Mouse (Mus musculus) spleen, postnatal 36 days (tissue): ENCODE results near the gene Letmd1.

Experiments used
- DNase-seq, 2 experiments: peaks; one replicate each; pipeline ENCODE4 v3.0.0; 2022; ENCODE audit warnings: low spot score in 2 of 2, mixed read lengths in 1 of 2

The Letmd1 gene

GRCm38 (mm10) chr15:100468295-100469188, at the start of gene Letmd1:
Letmd1 (plus strand) TSS chr15:100469023.
- peak; percentile 86 to 89 for DNase-seq

GRCm38 (mm10) chr15:100419311-100419710, 49.5 kb upstream of the Letmd1 start:
- no peak for DNase-seq

- peak; percentile 24 to 48 for DNase-seq
Measured at GRCm38 (mm10) chr15:100419901-100420745, 48.7 kb upstream of the Letmd1 start.

- peak in 1 of 2 experiments; percentile 18 for DNase-seq
Measured at GRCm38 (mm10) chr15:100421059-100421757, 47.6 kb upstream of the Letmd1 start.

- DNase-seq, result peak in 1 of 2 experiments; percentile 6
Measured at GRCm38 (mm10) chr15:100421758-100422197, 47.0 kb upstream of the Letmd1 start, which contains the start of gene Gm5475. Gm5475 (plus strand) TSS chr15:100422147.

GRCm38 (mm10) chr15:100422476-100422875, 46.3 kb upstream of the Letmd1 start:
- peak in 1 of 2 experiments; percentile 6 for DNase-seq

- DNase-seq, result peak; percentile 95
Measured at GRCm38 (mm10) chr15:100422899-100423860, 45.6 kb upstream of the Letmd1 start.

- peak in 1 of 2 experiments; percentile 15 for DNase-seq
Measured at GRCm38 (mm10) chr15:100423916-100424315, 44.9 kb upstream of the Letmd1 start.

GRCm38 (mm10) chr15:100424396-100425122, 44.3 kb upstream of the Letmd1 start, which contains the start of gene Slc11a2:
Slc11a2 (minus strand) TSS chr15:100425072.
- no peak for DNase-seq

GRCm38 (mm10) chr15:100428296-100428905, 40.4 kb upstream of the Letmd1 start:
- DNase-seq, result no peak

- no peak for DNase-seq
Measured at GRCm38 (mm10) chr15:100429959-100430565, 38.8 kb upstream of the Letmd1 start.

GRCm38 (mm10) chr15:100433234-100433633, 35.6 kb upstream of the Letmd1 start:
- no peak for DNase-seq

GRCm38 (mm10) chr15:100436112-100436511, 32.7 kb upstream of the Letmd1 start:
- no peak for DNase-seq

- no peak for DNase-seq
Measured at GRCm38 (mm10) chr15:100436518-100436917, 32.3 kb upstream of the Letmd1 start.

- peak; percentile 89 to 91 for DNase-seq
Measured at GRCm38 (mm10) chr15:100443126-100443922, 25.5 kb upstream of the Letmd1 start.

GRCm38 (mm10) chr15:100446887-100447286, 21.9 kb upstream of the Letmd1 start:
- DNase-seq, result no peak

- DNase-seq, result no peak
Measured at GRCm38 (mm10) chr15:100448572-100448971, 20.3 kb upstream of the Letmd1 start.

GRCm38 (mm10) chr15:100449495-100449894, 19.3 kb upstream of the Letmd1 start:
- no peak for DNase-seq
